Mouse (Mus musculus): ENCODE results near the gene Arhgef9. TPM values are rescaled to one million over a fixed set of nuclear protein-coding genes. Genes with fewer than 3 reads are reported as not detected.

Arhgef9 gene
- polyA plus RNA-seq, 2 experiments, result 15.7 to 27.7 TPM

GRCm38 (mm10) chrX:95165671-95166127 lies 31.0 kb downstream of the Arhgef9 start:
- H3K4me1 ChIP-seq (ENCODE audit: control insufficient read depth, insufficient read depth, low read length), result no peaks in the 10 kb centered on the region
- peak overlapping the region; percentile 46 for H3K4me3 ChIP-seq (replicated peaks; ENCODE audit: low read length)
- no peaks in the 10 kb centered on the region for H3K27me3 ChIP-seq (ENCODE audit: control insufficient read depth, insufficient read depth, low read length)
- no peaks in the 10 kb centered on the region for H3K36me3 ChIP-seq (ENCODE audit: control insufficient read depth, insufficient read depth, low read length)
- no peaks in the 10 kb centered on the region for H3K9me3 ChIP-seq (ENCODE audit: control insufficient read depth, low read length)
- peak overlapping the region; percentile 58 for H3K9ac ChIP-seq (ENCODE audit: low read depth, low read length, severe bottlenecking)
- no peak for TF ChIP-seq POLR2A (IDR thresholded peaks at IDR 0.05; ENCODE audit: borderline replicate concordance, extremely low read depth, insufficient read depth, insufficient read length)
- WGBS, result 22% methylated on average over 8 of the region's 9 CpGs
- ATAC-seq (ENCODE audit: low FRiP score, low read depth) (peak; percentile 13; the same call in 1 of the 2 replicates), DNase-seq (ENCODE audit: low spot score) (no peak)
- peak overlapping the region; percentile 82 for H3K27ac ChIP-seq (replicated peaks; ENCODE audit: low read depth, low read length)
- peak overlapping the region; percentile 59 for H3K4me2 ChIP-seq (replicated peaks; ENCODE audit: low read depth, low read length, severe bottlenecking)

GRCm38 (mm10) chrX:95164140-95164539 lies 32.5 kb downstream of the Arhgef9 start:
- Histone ChIP-seq H3K27me3 (ENCODE audit: control insufficient read depth, insufficient read depth, low read length) (no peaks in the 10 kb centered on the region), H3K36me3 (ENCODE audit: control insufficient read depth, insufficient read depth, low read length) (no peaks in the 10 kb centered on the region)
- WGBS, result 59% methylated on average over 6 of the region's 6 CpGs

GRCm38 (mm10) chrX:95163452-95163851 lies 33.2 kb downstream of the Arhgef9 start:
- H3K9ac ChIP-seq (ENCODE audit: low read depth, low read length, severe bottlenecking), result no peak overlapping the region
- H3K4me3 ChIP-seq (replicated peaks; ENCODE audit: low read length), result no peak overlapping the region
- no peaks in the 10 kb centered on the region for H3K27me3 ChIP-seq (ENCODE audit: control insufficient read depth, insufficient read depth, low read length)
- no peaks in the 10 kb centered on the region for H3K36me3 ChIP-seq (ENCODE audit: control insufficient read depth, insufficient read depth, low read length)
- no peaks in the 10 kb centered on the region for H3K9me3 ChIP-seq (ENCODE audit: control insufficient read depth, low read length)
- no peak overlapping the region for H3K27ac ChIP-seq (replicated peaks; ENCODE audit: low read depth, low read length)
- no peaks in the 10 kb centered on the region for H3K4me1 ChIP-seq (ENCODE audit: control insufficient read depth, insufficient read depth, low read length)
- no peak for TF ChIP-seq POLR2A (IDR thresholded peaks at IDR 0.05; ENCODE audit: borderline replicate concordance, extremely low read depth, insufficient read depth, insufficient read length)
- H3K4me2 ChIP-seq (replicated peaks; ENCODE audit: low read depth, low read length, severe bottlenecking), result no peak overlapping the region
- no peak for ATAC-seq (ENCODE audit: low FRiP score, low read depth)
- no peak for DNase-seq (ENCODE audit: low spot score)

More at GRCm38 (mm10) chrX:95164140-95164539, 32.5 kb downstream of the Arhgef9 start:
- TF ChIP-seq POLR2A (IDR thresholded peaks at IDR 0.05; ENCODE audit: borderline replicate concordance, extremely low read depth, insufficient read depth, insufficient read length), result no peak
- DNase-seq (ENCODE audit: low spot score), result no peak
- Histone ChIP-seq H3K4me2 (replicated peaks; ENCODE audit: low read depth, low read length, severe bottlenecking) (peak overlapping the region; percentile 59), H3K9me3 (ENCODE audit: control insufficient read depth, low read length) (no peaks in the 10 kb centered on the region), H3K9ac (ENCODE audit: low read depth, low read length, severe bottlenecking) (no peak overlapping the region), H3K4me1 (ENCODE audit: control insufficient read depth, insufficient read depth, low read length) (no peaks in the 10 kb centered on the region), H3K27ac (replicated peaks; ENCODE audit: low read depth, low read length) (no peak overlapping the region), H3K4me3 (replicated peaks; ENCODE audit: low read length) (peak overlapping the region; percentile 46; the same call in 1 of the 2 replicates)
- ATAC-seq (ENCODE audit: low FRiP score, low read depth), result no peak

- ATAC-seq (ENCODE audit: low FRiP score, low read depth) (no peak), DNase-seq (ENCODE audit: low spot score) (no peak)
- Histone ChIP-seq H3K4me1 (ENCODE audit: control insufficient read depth, insufficient read depth, low read length) (no peaks in the 10 kb centered on the region), H3K36me3 (ENCODE audit: control insufficient read depth, insufficient read depth, low read length) (no peaks in the 10 kb centered on the region), H3K9ac (ENCODE audit: low read depth, low read length, severe bottlenecking) (no peak overlapping the region), H3K4me2 (replicated peaks; ENCODE audit: low read depth, low read length, severe bottlenecking) (no peak overlapping the region), H3K27ac (replicated peaks; ENCODE audit: low read depth, low read length) (no peak overlapping the region), H3K27me3 (ENCODE audit: control insufficient read depth, insufficient read depth, low read length) (0 out of 2 replicates have a peak, but pooled peaks cover 4% of the 10 kb centered on the region), H3K9me3 (ENCODE audit: control insufficient read depth, low read length) (no peaks in the 10 kb centered on the region), H3K4me3 (replicated peaks; ENCODE audit: low read length) (no peak overlapping the region)
- TF ChIP-seq POLR2A (IDR thresholded peaks at IDR 0.05; ENCODE audit: borderline replicate concordance, extremely low read depth, insufficient read depth, insufficient read length), result no peak
- WGBS, result 32% methylated on average over 8 of the region's 9 CpGs
Observed at GRCm38 (mm10) chrX:95156833-95157386, 39.7 kb downstream of the Arhgef9 start.

- no peak for ATAC-seq (ENCODE audit: low FRiP score, low read depth)
- H3K9me3 ChIP-seq (ENCODE audit: control insufficient read depth, low read length), result no peaks in the 10 kb centered on the region
Observed at GRCm38 (mm10) chrX:95138636-95139035, 58.0 kb downstream of the Arhgef9 start.

More at GRCm38 (mm10) chrX:95138636-95139035, 58.0 kb downstream of the Arhgef9 start:
- H3K27ac ChIP-seq (replicated peaks; ENCODE audit: low read depth, low read length), result no peak overlapping the region
- DNase-seq (ENCODE audit: low spot score), result no peak
- H3K4me1 ChIP-seq (ENCODE audit: control insufficient read depth, insufficient read depth, low read length), result no peaks in the 10 kb centered on the region
- no peak overlapping the region for H3K9ac ChIP-seq (ENCODE audit: low read depth, low read length, severe bottlenecking)
- no peak for TF ChIP-seq POLR2A (IDR thresholded peaks at IDR 0.05; ENCODE audit: borderline replicate concordance, extremely low read depth, insufficient read depth, insufficient read length)
- H3K27me3 ChIP-seq (ENCODE audit: control insufficient read depth, insufficient read depth, low read length), result no peaks in the 10 kb centered on the region
- WGBS, result 81% methylated on average over 4 of the region's 4 CpGs
- H3K4me3 ChIP-seq (replicated peaks; ENCODE audit: low read length), result no peak overlapping the region
- no peak overlapping the region for H3K4me2 ChIP-seq (replicated peaks; ENCODE audit: low read depth, low read length, severe bottlenecking)
- H3K36me3 ChIP-seq (ENCODE audit: control insufficient read depth, insufficient read depth, low read length), result no peaks in the 10 kb centered on the region

Measured in limb, embryonic 14.5 days (tissue).